Mouse (Mus musculus): ENCODE measurements around the gene Pcgf6.
"Not testable (repeated sequence)": the region's sequence is repeated elsewhere in the genome, so short reads cannot be mapped to it uniquely, and the experiment has no call there.

The Pcgf6 gene

GRCm38 (mm10) chr19:46998168-46998870 is 52.4 kb downstream of the Pcgf6 start:
- DNase-seq (ENCODE audit: low read depth, low spot score), result no peak

- no peak for DNase-seq (ENCODE audit: low read depth, low spot score)
Measured at GRCm38 (mm10) chr19:46996095-46996494, 54.6 kb downstream of the Pcgf6 start.

GRCm38 (mm10) chr19:46992329-46992728 is 58.4 kb downstream of the Pcgf6 start:
- not testable (repeated sequence) for DNase-seq (ENCODE audit: low read depth, low spot score)

GRCm38 (mm10) chr19:46991145-46991544 is 59.6 kb downstream of the Pcgf6 start:
- peak; percentile 68 for DNase-seq (ENCODE audit: low read depth, low spot score)

DNA sequence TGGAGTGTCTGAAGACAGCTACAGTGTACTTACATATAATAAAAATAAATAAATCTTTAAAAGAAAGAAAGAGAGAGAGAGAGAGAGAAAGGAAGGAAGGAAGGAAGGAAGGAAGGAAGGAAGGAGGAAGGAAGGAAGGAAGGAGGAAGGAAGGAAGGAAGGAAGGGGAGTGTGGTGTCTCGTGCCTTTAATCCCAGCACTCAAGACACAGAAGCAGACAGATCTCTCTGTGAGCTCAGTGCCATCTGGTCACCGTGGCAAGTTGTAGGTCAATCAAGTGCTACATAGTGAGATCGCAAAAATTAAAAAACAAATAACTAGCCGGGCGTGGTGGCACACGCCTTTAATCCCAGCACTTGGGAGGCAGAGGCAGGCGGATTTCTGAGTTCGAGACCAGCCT is 60.1 kb downstream of the Pcgf6 start:
- DNase-seq (ENCODE audit: low read depth, low spot score), result not testable (repeated sequence)

DNA sequence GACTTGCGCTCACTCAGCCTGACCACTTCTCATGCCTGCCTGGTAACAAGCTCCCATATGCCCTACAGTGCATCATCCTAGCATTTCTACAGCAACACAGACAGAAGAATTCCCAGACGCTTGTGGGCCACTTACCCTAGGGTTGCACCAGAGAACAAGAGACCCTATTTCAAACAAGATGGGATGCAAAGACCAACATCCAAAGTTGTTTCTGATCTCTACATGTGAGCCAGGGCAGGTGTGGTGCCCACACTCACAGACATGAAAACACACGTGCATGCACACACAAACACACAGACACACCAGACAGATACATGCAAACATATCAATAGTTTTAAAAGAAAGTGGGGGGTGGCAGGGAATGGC is 60.6 kb downstream of the Pcgf6 start:
- no peak for DNase-seq (ENCODE audit: low read depth, low spot score)

DNA sequence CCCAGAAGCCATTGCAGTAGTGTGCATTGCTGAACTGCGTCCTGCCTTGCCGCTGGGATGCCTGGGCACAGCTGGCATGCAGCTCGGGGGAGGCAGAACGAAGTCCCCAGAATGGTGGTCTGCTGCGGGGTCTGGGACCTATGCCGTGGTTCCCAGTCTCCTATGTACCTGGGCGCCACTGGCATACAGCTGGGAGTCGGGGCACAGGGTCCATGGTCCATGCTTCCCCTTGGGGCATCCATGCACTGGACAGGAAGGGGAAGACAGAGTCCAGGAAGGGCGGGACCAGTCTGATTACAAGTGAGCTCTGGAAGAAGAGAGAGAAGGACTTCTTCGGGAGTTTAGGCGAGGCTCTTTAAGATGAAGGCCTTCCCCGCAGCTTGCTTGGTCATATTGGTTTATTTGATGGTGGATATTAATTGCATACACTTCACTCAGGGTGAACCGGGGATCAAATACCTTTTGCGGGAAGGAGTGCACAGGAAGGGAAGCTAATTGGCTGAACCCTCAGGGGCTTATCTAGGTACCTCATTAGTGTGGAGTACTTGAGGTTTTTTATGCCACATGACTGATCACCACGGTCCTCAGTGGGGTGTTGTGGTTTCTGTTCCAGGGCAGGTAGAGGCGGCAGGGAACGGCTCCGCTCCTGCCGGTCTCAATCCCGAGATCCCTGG is 61.1 kb downstream of the Pcgf6 start:
- DNase-seq (ENCODE audit: low read depth, low spot score), result no peak

- DNase-seq (ENCODE audit: low read depth, low spot score), result no peak
Measured at GRCm38 (mm10) chr19:46988231-46989087, 62.2 kb downstream of the Pcgf6 start.

GRCm38 (mm10) chr19:46987646-46988045 is 63.1 kb downstream of the Pcgf6 start:
- DNase-seq (ENCODE audit: low read depth, low spot score), result no peak

DNA sequence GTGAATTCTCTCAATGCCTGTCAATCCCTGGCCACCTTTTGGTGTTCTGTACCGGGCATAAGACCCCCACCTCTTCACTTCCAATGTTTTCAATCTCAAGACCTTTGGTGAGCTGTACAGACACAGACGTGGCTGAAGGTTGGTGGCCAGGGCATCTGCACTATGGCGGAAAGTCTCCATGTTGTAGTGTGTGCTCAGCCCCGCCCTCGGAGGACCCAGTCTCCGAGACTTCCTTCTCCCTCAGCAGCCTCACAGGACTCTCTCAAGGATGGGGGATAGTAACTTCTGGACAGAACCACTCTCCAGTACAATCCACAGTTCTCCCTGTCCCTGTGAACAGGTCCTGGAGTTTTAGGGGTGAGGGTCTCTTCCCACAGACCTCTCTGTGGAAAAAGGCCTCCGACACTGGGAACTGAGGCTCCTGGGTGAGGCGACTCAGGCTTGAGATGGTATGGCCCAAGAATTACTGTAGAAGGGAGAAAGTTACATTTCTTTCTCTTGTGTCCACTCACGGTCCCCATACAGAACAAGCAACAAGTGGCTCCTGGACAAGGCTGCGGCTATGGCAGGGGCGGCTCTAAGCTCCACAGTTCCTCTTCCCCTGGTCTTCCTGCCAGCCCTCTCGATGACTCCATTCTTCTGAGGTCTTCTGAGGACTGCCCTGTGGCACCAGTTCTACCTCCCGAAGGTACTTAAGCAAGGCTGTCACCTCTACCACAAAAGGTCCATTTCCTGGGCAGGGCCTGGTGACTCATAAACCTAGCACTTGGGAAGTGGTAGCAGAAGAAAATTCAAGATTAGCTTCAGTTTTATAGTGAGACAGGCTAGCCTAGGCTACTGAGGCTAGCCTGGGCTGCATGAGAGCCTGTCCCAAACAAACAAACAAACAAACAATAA is 65.7 kb downstream of the Pcgf6 start:
- DNase-seq (ENCODE audit: low read depth, low spot score), result no peak

DNA sequence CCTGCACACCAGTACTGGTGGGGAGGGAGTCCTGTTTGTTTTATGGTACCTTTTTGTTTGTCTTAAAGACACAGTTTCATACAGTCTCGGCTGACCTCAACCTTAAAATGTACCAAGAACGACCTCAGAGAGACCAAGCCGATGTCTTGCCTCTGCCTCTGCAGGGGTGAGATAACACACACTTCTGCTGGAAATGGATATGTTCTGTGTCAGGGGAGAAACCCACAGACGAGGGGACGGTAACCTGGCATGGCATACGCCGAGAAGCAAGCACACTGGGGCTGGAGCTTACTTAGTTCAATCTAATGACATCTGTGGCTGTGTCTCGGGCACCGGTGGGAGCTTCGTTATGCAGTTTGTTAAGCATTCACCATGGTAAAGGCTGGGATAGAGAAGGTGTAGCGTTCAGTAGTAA is 66.7 kb downstream of the Pcgf6 start:
- no peak for DNase-seq (ENCODE audit: low read depth, low spot score)

All from embryo, embryonic 11.5 days (tissue).